Mouse (Mus musculus) heart, adult 18-20 months (tissue): ENCODE measurements around the gene Myh7b. TPM values are rescaled to one million over a fixed set of nuclear protein-coding genes. Genes with fewer than 3 reads are reported as not detected.

ENCODE experiments used
- microRNA-seq, 2 experiments: library from miRNA; unstranded; fragments of <30 nt; microRNA quantifications; one replicate each; pipeline ENCODE4 v1.2.0; 2022
- total RNA-seq, 2 experiments: library from RNA; stranded (reverse); gene quantifications; 2 replicates each; pipeline ENCODE4 v1.2.3; 2021

Gene Myh7b
- total RNA-seq, 2 experiments from 2014 or later: 23.0 to 30.1 TPM

Small RNA genes lying within 50 kb of the gene (microRNA-seq; reads per million reads assigned to microRNA genes)
- gene Mir499: 4,974 to 7,831 reads per million in 2 experiments

Other genes with a start within 250 kb of the Myh7b start
- gene Trp53inp2, start 230.2 kb upstream of the Myh7b start, total RNA-seq: 100 to 1,000 TPM; 433 to 445 TPM
- gene Ncoa6, start 137.3 kb upstream of the Myh7b start, total RNA-seq: 10 to 100 TPM; 20.6 to 23.4 TPM
- gene Acss2, start 93.3 kb upstream of the Myh7b start, total RNA-seq: 10 to 100 TPM; 32.1 to 42.2 TPM
- gene Ggt7, start 93.0 kb upstream of the Myh7b start, total RNA-seq: under 1 TPM; 0.52 to 0.59 TPM
- gene Gss, start 18.4 kb upstream of the Myh7b start, total RNA-seq: 10 to 100 TPM; 14.4 to 15.6 TPM
- 10 to 100 TPM; 89.4 to 90.2 TPM for gene Trpc4ap, start 81.2 kb downstream of the Myh7b start, total RNA-seq
- gene Edem2, start 118.3 kb downstream of the Myh7b start, total RNA-seq: 1 to 10 TPM; 5.0 to 8.2 TPM
- gene Gm17581, start 124.7 kb downstream of the Myh7b start, total RNA-seq: not detected
- 1 to 10 TPM; 2.4 to 4.8 TPM for gene Procr, start 139.9 kb downstream of the Myh7b start, total RNA-seq
- gene Mmp24, start 164.1 kb downstream of the Myh7b start, total RNA-seq: not detected
- 10 to 100 TPM; 31.4 to 34.4 TPM for gene BC029722, start 208.2 kb downstream of the Myh7b start, total RNA-seq
- 10 to 100 TPM; 59.2 to 65.6 TPM for gene Eif6, start 215.7 kb downstream of the Myh7b start, total RNA-seq
- not detected for gene Fam83c, start 223.6 kb downstream of the Myh7b start, total RNA-seq